Mouse (Mus musculus) cerebellum, postnatal 14 days (tissue): ENCODE measurements around the gene 5031439G07Rik.

Experiments used
- DNase-seq, 2 experiments: peaks; one replicate each; pipeline ENCODE4 v3.0.0; 2021; ENCODE audit warnings: mixed read lengths in 2 of 2

The 5031439G07Rik gene

GRCm38 (mm10) chr15:84994498-84994897 lies 6.1 kb upstream of the 5031439G07Rik start:
- DNase-seq, result no peak

- no peak for DNase-seq
Measured at GRCm38 (mm10) chr15:84989771-84990170, 1.4 kb upstream of the 5031439G07Rik start.

GRCm38 (mm10) chr15:84989098-84989497 lies 747 bp upstream of the 5031439G07Rik start:
- no peak for DNase-seq

- DNase-seq, result peak; percentile 67 to 70
Measured at GRCm38 (mm10) chr15:84987020-84987815, 1.1 kb downstream of the 5031439G07Rik start.

- DNase-seq, result peak in 1 of 2 experiments; percentile 71
Measured at GRCm38 (mm10) chr15:84986171-84987019, 2.0 kb downstream of the 5031439G07Rik start.

GRCm38 (mm10) chr15:84985516-84986160 lies 2.7 kb downstream of the 5031439G07Rik start:
- no peak for DNase-seq

GRCm38 (mm10) chr15:84983721-84984120 lies 4.6 kb downstream of the 5031439G07Rik start:
- DNase-seq, result no peak

- no peak for DNase-seq
Measured at GRCm38 (mm10) chr15:84982888-84983287, 5.5 kb downstream of the 5031439G07Rik start.

- DNase-seq, result no peak
Measured at GRCm38 (mm10) chr15:84981609-84982313, 6.6 kb downstream of the 5031439G07Rik start.

- no peak for DNase-seq
Measured at GRCm38 (mm10) chr15:84975729-84976128, 12.6 kb downstream of the 5031439G07Rik start.

- DNase-seq, result no peak
Measured at GRCm38 (mm10) chr15:84973544-84973871, 14.8 kb downstream of the 5031439G07Rik start.

GRCm38 (mm10) chr15:84972860-84973543 lies 15.3 kb downstream of the 5031439G07Rik start:
- peak; percentile 72 to 74 for DNase-seq

- DNase-seq, result no peak
Measured at GRCm38 (mm10) chr15:84968534-84968933, 19.8 kb downstream of the 5031439G07Rik start.

- peak; percentile 47 to 56 for DNase-seq
Measured at GRCm38 (mm10) chr15:84965575-84966360, 22.6 kb downstream of the 5031439G07Rik start.

GRCm38 (mm10) chr15:84964771-84965170 lies 23.6 kb downstream of the 5031439G07Rik start:
- no peak for DNase-seq

- peak in 1 of 2 experiments; percentile 44 for DNase-seq
Measured at GRCm38 (mm10) chr15:84962518-84962917, 25.8 kb downstream of the 5031439G07Rik start.

- DNase-seq, result peak; percentile 46 to 47
Measured at GRCm38 (mm10) chr15:84960692-84961091, 27.7 kb downstream of the 5031439G07Rik start.

GRCm38 (mm10) chr15:84959891-84960290 lies 28.5 kb downstream of the 5031439G07Rik start:
- no peak for DNase-seq

- DNase-seq, result no peak
Measured at GRCm38 (mm10) chr15:84958331-84958730, 30.0 kb downstream of the 5031439G07Rik start.

- peak; percentile 59 to 78 for DNase-seq
Measured at GRCm38 (mm10) chr15:84957851-84958250, 30.5 kb downstream of the 5031439G07Rik start.

- no peak for DNase-seq
Measured at GRCm38 (mm10) chr15:84953259-84953658, 35.1 kb downstream of the 5031439G07Rik start.
